Mouse (Mus musculus) heart, postnatal 0 days (tissue): Measurements from ENCODE around the gene Ttbk2. TPM values are rescaled to one million over a fixed set of nuclear protein-coding genes. Genes with fewer than 3 reads are reported as not detected.
A peak's percentile ranks its signal among the peaks of the same experiment; 100 is the strongest.

Source experiments
- ATAC-seq: fragments of 200-750 bp; cut with Nextera tagmentation; 2 replicates; pipeline ENCODE4 v1.8.0; 2017; ENCODE audit warnings: low read depth, moderate number of reproducible peaks, moderate library complexity; ENCODE audit not compliant: insufficient read depth
- DNase-seq: peaks from one replicate; pipeline ENCODE4 v3.0.0-alpha.2; 2016; ENCODE audit warnings: low spot score
- H3K27ac ChIP-seq: fragments of 300-500 bp; sonication (generic); 2 replicates; pipeline ENCODE4 v1.5.1; 2014; ENCODE audit warnings: low read depth, mild to moderate bottlenecking
- H3K27me3 ChIP-seq: fragments of 300-500 bp; sonication (generic); 2 replicates; pipeline ENCODE4 v1.6.1; 2014; ENCODE audit warnings: low read length, mixed read lengths; ENCODE audit not compliant: control insufficient read depth, insufficient read depth
- H3K36me3 ChIP-seq: fragments of 300-500 bp; sonication (generic); replicated peaks from 2 replicates; pipeline ENCODE4 v1.6.1; 2014; ENCODE audit warnings: low read length, mixed read lengths; ENCODE audit not compliant: control insufficient read depth, insufficient read depth
- H3K4me1 ChIP-seq: fragments of 300-500 bp; sonication (generic); 2 replicates; pipeline ENCODE4 v1.6.1; 2014; ENCODE audit warnings: antibody characterized with exemption; ENCODE audit not compliant: control insufficient read depth, insufficient read depth
- H3K4me2 ChIP-seq: fragments of 300-500 bp; sonication (generic); 2 replicates; pipeline ENCODE4 v1.6.1; 2014; ENCODE audit warnings: low read depth, mild to moderate bottlenecking, low read length, moderate library complexity
- H3K4me3 ChIP-seq: fragments of 300-500 bp; sonication (generic); 2 replicates; pipeline ENCODE4 v1.5.1; 2014; ENCODE audit warnings: low read depth, low read length
- H3K9ac ChIP-seq: fragments of 300-500 bp; sonication (generic); replicated peaks from 2 replicates; pipeline ENCODE4 v1.6.1; 2014; ENCODE audit warnings: low read depth, low read length, mixed read lengths
- H3K9me3 ChIP-seq: fragments of 300-500 bp; sonication (generic); replicated peaks from 2 replicates; pipeline ENCODE4 v1.6.1; 2016; ENCODE audit warnings: low read length; ENCODE audit not compliant: control insufficient read depth
- CTCF ChIP-seq: IDR thresholded peaks from 2 replicates; pipeline ENCODE4 v1.5.1; 2016; ENCODE audit warnings: antibody characterized with exemption, control low read depth, low read depth
- EP300 ChIP-seq: IDR thresholded peaks from 2 replicates; pipeline ENCODE4 v1.6.1; 2016; ENCODE audit warnings: antibody characterized with exemption, low read depth
- WGBS: fragments of 180-500 bp; shearing (Covaris S2); extraction: QIAGEN DNeasy Blood & Tissue Kit; methylation state at CpG from one replicate; pipeline ENCODE4 v1.1.7; 2014; 5-methylcytosine and 5-hydroxymethylcytosine counted together
- polyA plus RNA-seq: library from polyadenylated mRNA; unstranded; fragments of >200 nt; fragmentation: Nextera tagmentation; extraction: Ambion mirVana; gene quantifications from 2 replicates; pipeline ENCODE4 v1.2.1, GENCODE M21; 2015
- total RNA-seq: library from RNA; depleted of rRNA; stranded (reverse); fragments of >200 nt; gene quantifications from 2 replicates; pipeline ENCODE4 v1.2.3, GENCODE M21; 2014; ENCODE audit warnings: low replicate concordance

Ttbk2 gene
- total and polyA plus RNA-seq, 2 experiments from 2014 or later: 1.4 to 14.5 TPM

GRCm38 (mm10) chr2:120852626-120853025 lies 2.2 kb upstream of the Ttbk2 start:
- Histone ChIP-seq H3K27me3 (no peaks in the 10 kb centered on the region), H3K4me1 (peaks cover 8% of the 10 kb centered on the region; the same call in 1 of the 2 replicates), H3K4me2 (no peak overlapping the region), H3K4me3 (no peak overlapping the region), H3K9me3 (no peaks in the 10 kb centered on the region), H3K9ac (no peak overlapping the region), H3K27ac (peak overlapping the region; percentile 35; the same call in 1 of the 2 replicates), H3K36me3 (no peaks in the 10 kb centered on the region)
- WGBS: 27% methylated on average over 1 of the region's 1 CpGs
- ATAC-seq (no peak), DNase-seq (no peak)
- TF ChIP-seq EP300 (no peak), CTCF (no peak)

GRCm38 (mm10) chr2:120849449-120850423 lies 668 bp downstream of the Ttbk2 start, which contains the start of gene Cdan1:
Gene Cdan1, minus strand, starts transcription at chr2:120850128.
- under 1% methylated on average over 62 of the region's 71 CpGs for WGBS
- peak; percentile 32 for DNase-seq

GRCm38 (mm10) chr2:120845280-120845679 lies 5.1 kb downstream of the Ttbk2 start:
- WGBS: 89% methylated on average over 1 of the region's 1 CpGs
- ATAC-seq: no peak
- Histone ChIP-seq H3K9me3 (no peaks in the 10 kb centered on the region), H3K9ac (no peak overlapping the region), H3K27me3 (no peaks in the 10 kb centered on the region), H3K36me3 (no peaks in the 10 kb centered on the region), H3K4me1 (peaks cover 11% of the 10 kb centered on the region), H3K4me3 (no peak overlapping the region), H3K4me2 (no peak overlapping the region), H3K27ac (no peak overlapping the region)
- no peak for DNase-seq
- TF ChIP-seq EP300 (no peak), CTCF (no peak)

More at GRCm38 (mm10) chr2:120849449-120850423, 668 bp downstream of the Ttbk2 start, which contains the start of gene Cdan1:
- H3K9me3 ChIP-seq: no peaks in the 10 kb centered on the region
- H3K27ac ChIP-seq: peak within 1 kb of the TSS; percentile 58
- H3K4me3 ChIP-seq: peak within 1 kb of the TSS; percentile 86
- H3K36me3 ChIP-seq: no peaks in the 10 kb centered on the region
- peaks cover 8% of the 10 kb centered on the region; the same call in 1 of the 2 replicates for H3K4me1 ChIP-seq
- peak within 1 kb of the TSS; percentile 69 for H3K9ac ChIP-seq
- H3K27me3 ChIP-seq: no peaks in the 10 kb centered on the region
- H3K4me2 ChIP-seq: peak within 1 kb of the TSS; percentile 82
- TF ChIP-seq EP300 (no peak), CTCF (no peak)
- peak; percentile 37 for ATAC-seq

DNA sequence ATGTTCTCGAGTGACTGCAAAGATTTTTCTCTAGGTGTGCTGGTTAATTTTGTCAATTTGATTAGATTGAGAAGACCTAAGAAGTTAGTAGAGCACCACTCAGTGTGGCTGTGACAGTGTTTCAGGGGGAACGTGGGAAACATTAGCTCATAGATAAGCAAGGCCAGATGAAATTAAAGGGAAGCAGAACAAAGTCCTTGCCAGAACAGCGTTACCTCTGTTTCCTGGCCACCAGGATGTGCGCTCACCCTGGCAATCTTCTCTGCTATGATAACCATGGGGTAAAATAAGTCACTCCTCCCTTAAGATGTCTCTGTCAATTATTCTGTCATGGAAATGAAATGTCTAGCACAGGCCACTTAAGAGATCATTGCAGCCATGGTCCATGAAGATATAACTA lies 6.4 kb downstream of the Ttbk2 start:
- H3K4me3 ChIP-seq: no peak overlapping the region
- no peak for DNase-seq
- WGBS: 33% methylated on average over 4 of the region's 4 CpGs
- no peaks in the 10 kb centered on the region for H3K36me3 ChIP-seq
- no peak for ATAC-seq
- no peak overlapping the region for H3K27ac ChIP-seq
- TF ChIP-seq CTCF: no peak
- no peak for TF ChIP-seq EP300
- no peak overlapping the region for H3K9ac ChIP-seq
- no peak overlapping the region for H3K4me2 ChIP-seq
- H3K4me1 ChIP-seq: peaks cover 7% of the 10 kb centered on the region
- no peaks in the 10 kb centered on the region for H3K9me3 ChIP-seq
- H3K27me3 ChIP-seq: no peaks in the 10 kb centered on the region

GRCm38 (mm10) chr2:120841211-120841610 lies 9.2 kb downstream of the Ttbk2 start:
- no peak for TF ChIP-seq CTCF
- no peak for TF ChIP-seq EP300
- no peak overlapping the region for H3K9ac ChIP-seq
- no peak overlapping the region for H3K4me2 ChIP-seq
- peaks cover 4% of the 10 kb centered on the region; the same call in 1 of the 2 replicates for H3K9me3 ChIP-seq
- DNase-seq: no peak
- H3K27ac ChIP-seq: no peak overlapping the region
- H3K4me1 ChIP-seq: peaks cover 6% of the 10 kb centered on the region; the same call in 1 of the 2 replicates
- 79% methylated on average over 1 of the region's 1 CpGs for WGBS
- H3K27me3 ChIP-seq: no peaks in the 10 kb centered on the region
- H3K36me3 ChIP-seq: no peaks in the 10 kb centered on the region
- ATAC-seq: no peak
- H3K4me3 ChIP-seq: no peak overlapping the region
